Mouse (Mus musculus): ENCODE measurements around the gene Vsig8.

DNA sequence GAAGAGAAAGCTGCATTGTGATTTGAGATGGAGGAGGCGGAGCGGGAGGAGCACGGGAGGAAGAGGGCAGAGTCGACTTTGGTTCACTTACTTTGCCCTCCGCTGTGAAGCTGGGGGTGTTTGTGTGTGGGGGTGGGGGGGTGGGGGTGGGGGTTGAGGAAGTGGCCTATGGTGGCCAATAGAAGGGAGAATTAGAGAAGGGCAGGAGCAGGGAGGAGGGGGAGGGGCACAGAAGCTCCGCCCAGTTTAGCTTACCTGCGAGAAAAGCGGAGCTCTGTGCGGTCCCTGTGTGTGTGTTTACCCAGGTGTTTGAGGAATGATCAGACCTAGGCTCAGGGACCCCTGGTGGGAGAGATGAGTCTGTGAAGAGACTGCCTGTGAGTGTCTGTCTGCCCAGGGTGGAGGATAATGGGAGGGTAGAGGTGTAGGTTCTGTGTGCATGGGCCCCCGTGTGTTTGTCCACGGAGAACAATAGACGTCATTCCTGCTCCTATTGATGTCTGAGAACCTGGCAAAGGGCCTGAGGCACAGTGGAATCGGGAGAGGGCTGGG is 45.2 kb upstream of the Vsig8 start:
- TF ChIP-seq CTCF (IDR thresholded peaks at IDR 0.05; ENCODE audit: control insufficient read depth, insufficient read depth, low read length) (no peak), POLR2A (IDR thresholded peaks at IDR 0.05; ENCODE audit: borderline replicate concordance, control insufficient read depth, low read depth, low read length) (no peak)

All from bone marrow, adult 2 months (tissue).